Mouse (Mus musculus) liver, adult 2 months (tissue): ENCODE data around the gene Olfr1054. TPM values are rescaled to one million over a fixed set of nuclear protein-coding genes. Genes with fewer than 3 reads are reported as not detected.

Source experiments
- DNase-seq: peaks from one replicate; pipeline ENCODE4 v3.0.0-alpha.2; 2011; ENCODE audit warnings: low read depth, low spot score; ENCODE audit errors: extremely low read depth
- H3K27ac ChIP-seq: fragments of 200-500 bp; replicated peaks from 2 replicates; pipeline ENCODE4 v1.5.1; 2012; ENCODE audit warnings: low read depth, mild to moderate bottlenecking, control low read depth, inconsistent platforms, low read length; ENCODE audit not compliant: insufficient read depth
- H3K27me3 ChIP-seq: fragments of 200-500 bp; 2 replicates; pipeline ENCODE4 v1.6.1; 2012; ENCODE audit warnings: mild to moderate bottlenecking, moderate library complexity, low read length, inconsistent platforms; ENCODE audit not compliant: control insufficient read depth, insufficient read depth
- H3K36me3 ChIP-seq: fragments of 200-500 bp; 2 replicates; pipeline ENCODE4 v1.6.1; 2012; ENCODE audit warnings: low read length, inconsistent platforms; ENCODE audit not compliant: control insufficient read depth, insufficient read depth
- H3K4me1 ChIP-seq: fragments of 200-500 bp; 2 replicates; pipeline ENCODE4 v1.6.1; 2011; ENCODE audit warnings: low read length; ENCODE audit not compliant: control insufficient read depth, insufficient read depth
- H3K4me3 ChIP-seq: fragments of 200-500 bp; 2 replicates; pipeline ENCODE4 v1.5.1; 2011; ENCODE audit warnings: low read depth, mild to moderate bottlenecking, control low read depth, low read length, moderate library complexity; ENCODE audit not compliant: insufficient read depth
- H3K79me2 ChIP-seq: fragments of 200-500 bp; 2 replicates; pipeline ENCODE4 v1.6.1; 2012; ENCODE audit warnings: inconsistent platforms, mild to moderate bottlenecking, low read length, moderate library complexity; ENCODE audit not compliant: control insufficient read depth, insufficient read depth
- H3K9ac ChIP-seq: fragments of 200-500 bp; 2 replicates; pipeline ENCODE4 v1.6.1; 2012; ENCODE audit warnings: low read depth, mild to moderate bottlenecking, control low read depth, inconsistent platforms, low read length
- CTCF ChIP-seq: fragments of 200-500 bp; IDR thresholded peaks from 2 replicates; pipeline ENCODE4 v1.5.1; 2011; ENCODE audit warnings: low read depth, low read length, control low read depth
- POLR2A ChIP-seq: fragments of 200-500 bp; IDR thresholded peaks from 2 replicates; pipeline ENCODE4 v1.6.1; 2011; ENCODE audit warnings: low read length, control low read depth; ENCODE audit not compliant: insufficient read depth; ENCODE audit errors: extremely low read depth
- WGBS: fragments of 180-500 bp; shearing (Covaris S2); methylation state at CpG from one replicate; pipeline ENCODE4 v1.1.7; 2018; 5-methylcytosine and 5-hydroxymethylcytosine counted together
- polyA plus RNA-seq: library from polyadenylated mRNA; depleted of rRNA; stranded (reverse); fragments of >200 nt; gene quantifications from 2 replicates; pipeline ENCODE4 v1.2.3, GENCODE M21; 2012; rRNA removed
- total RNA-seq: library from RNA; depleted of rRNA; stranded (reverse); fragments of >200 nt; gene quantifications from 2 replicates; pipeline ENCODE4 v1.2.3, GENCODE M21; 2014; rRNA removed

Gene Olfr1054
- total and polyA plus RNA-seq, 2 experiments = not detected

- no peaks in the 10 kb centered on the region for H3K4me1 ChIP-seq
- no peak within 1 kb of the TSS for H3K27ac ChIP-seq
- no peaks in the 10 kb centered on the region for H3K79me2 ChIP-seq
- H3K9ac ChIP-seq = no peak within 1 kb of the TSS
- H3K4me3 ChIP-seq = no peak within 1 kb of the TSS
- no peaks in the 10 kb centered on the region for H3K36me3 ChIP-seq
- 57% methylated on average over 3 of the region's 3 CpGs for WGBS
- no peaks in the 10 kb centered on the region for H3K27me3 ChIP-seq
- no peak for DNase-seq
- TF ChIP-seq POLR2A (no peak), CTCF (no peak)
Observed at GRCm38 (mm10) chr2:86315184-86315583, 20.0 kb downstream of the Olfr1054 start, which contains the start of gene Olfr1053. Gene Olfr1053, minus strand, starts transcription at chr2:86315284.

- Histone ChIP-seq H3K4me1 (no peaks in the 10 kb centered on the region), H3K4me3 (no peak within 1 kb of the TSS), H3K36me3 (no peaks in the 10 kb centered on the region), H3K27me3 (no peaks in the 10 kb centered on the region), H3K27ac (no peak within 1 kb of the TSS), H3K79me2 (no peaks in the 10 kb centered on the region), H3K9ac (no peak within 1 kb of the TSS)
- no peak for DNase-seq
- TF ChIP-seq POLR2A (no peak), CTCF (no peak)
Observed at GRCm38 (mm10) chr2:86292155-86292554, 43.1 kb downstream of the Olfr1054 start, which contains the start of gene Olfr1052. Gene Olfr1052, plus strand, starts transcription at chr2:86292455.

Other genes with a start within 250 kb of the Olfr1054 start
- gene Olfr1037, start 248.0 kb downstream of the Olfr1054 start, total RNA-seq = not detected in 2 replicates
- not detected in 2 replicates for gene Olfr1037, start 248.0 kb downstream of the Olfr1054 start, polyA plus RNA-seq
- gene Olfr1039, start 199.5 kb downstream of the Olfr1054 start, total RNA-seq = not detected in 2 replicates
- not detected in 2 replicates for gene Olfr1039, start 199.5 kb downstream of the Olfr1054 start, polyA plus RNA-seq
- gene Olfr1040, start 188.7 kb downstream of the Olfr1054 start, total RNA-seq = not detected in 2 replicates
- gene Olfr1040, start 188.7 kb downstream of the Olfr1054 start, polyA plus RNA-seq = not detected in 2 replicates
- not detected in 2 replicates for gene Olfr1042, start 173.6 kb downstream of the Olfr1054 start, total RNA-seq
- gene Olfr1042, start 173.6 kb downstream of the Olfr1054 start, polyA plus RNA-seq = not detected in 2 replicates
- gene Olfr1043, start 167.9 kb downstream of the Olfr1054 start, total RNA-seq = not detected in 2 replicates
- gene Olfr1043, start 167.9 kb downstream of the Olfr1054 start, polyA plus RNA-seq = not detected in 2 replicates
- not detected in 2 replicates for gene Olfr1044, start 157.6 kb downstream of the Olfr1054 start, total RNA-seq
- gene Olfr1044, start 157.6 kb downstream of the Olfr1054 start, polyA plus RNA-seq = not detected in 2 replicates
- gene Olfr52, start 149.8 kb downstream of the Olfr1054 start, total RNA-seq = not detected in 2 replicates
- not detected in 2 replicates for gene Olfr52, start 149.8 kb downstream of the Olfr1054 start, polyA plus RNA-seq
- not detected in 2 replicates for gene Olfr1045, start 132.4 kb downstream of the Olfr1054 start, total RNA-seq
- not detected in 2 replicates for gene Olfr1045, start 132.4 kb downstream of the Olfr1054 start, polyA plus RNA-seq
- not detected in 2 replicates for gene Olfr1046, start 116.1 kb downstream of the Olfr1054 start, total RNA-seq
- gene Olfr1046, start 116.1 kb downstream of the Olfr1054 start, polyA plus RNA-seq = not detected in 2 replicates
- gene Olfr1047, start 104.0 kb downstream of the Olfr1054 start, total RNA-seq = not detected in 2 replicates
- not detected in 2 replicates for gene Olfr1047, start 104.0 kb downstream of the Olfr1054 start, polyA plus RNA-seq
- not detected in 2 replicates for gene Olfr1048, start 95.1 kb downstream of the Olfr1054 start, total RNA-seq
- not detected in 2 replicates for gene Olfr1048, start 95.1 kb downstream of the Olfr1054 start, polyA plus RNA-seq
- not detected in 2 replicates for gene Olfr1049, start 77.1 kb downstream of the Olfr1054 start, total RNA-seq
- gene Olfr1049, start 77.1 kb downstream of the Olfr1054 start, polyA plus RNA-seq = not detected in 2 replicates
- not detected in 2 replicates for gene Olfr1051, start 56.3 kb downstream of the Olfr1054 start, total RNA-seq
- gene Olfr1051, start 56.3 kb downstream of the Olfr1054 start, polyA plus RNA-seq = not detected in 2 replicates
- not detected in 2 replicates for gene Olfr1052, start 43.0 kb downstream of the Olfr1054 start, total RNA-seq
- gene Olfr1052, start 43.0 kb downstream of the Olfr1054 start, polyA plus RNA-seq = not detected in 2 replicates
- gene Olfr1053, start 20.1 kb downstream of the Olfr1054 start, total RNA-seq = not detected in 2 replicates
- not detected in 2 replicates for gene Olfr1053, start 20.1 kb downstream of the Olfr1054 start, polyA plus RNA-seq
- not detected in 2 replicates for gene Olfr1055, start 14.9 kb upstream of the Olfr1054 start, total RNA-seq
- not detected in 2 replicates for gene Olfr1055, start 14.9 kb upstream of the Olfr1054 start, polyA plus RNA-seq
- gene Olfr1056, start 27.0 kb upstream of the Olfr1054 start, total RNA-seq = not detected in 2 replicates
- gene Olfr1056, start 27.0 kb upstream of the Olfr1054 start, polyA plus RNA-seq = not detected in 2 replicates
- gene Olfr1057, start 43.0 kb upstream of the Olfr1054 start, total RNA-seq = not detected in 2 replicates
- gene Olfr1057, start 43.0 kb upstream of the Olfr1054 start, polyA plus RNA-seq = not detected in 2 replicates
- not detected in 2 replicates for gene Olfr1058, start 53.1 kb upstream of the Olfr1054 start, total RNA-seq
- gene Olfr1058, start 53.1 kb upstream of the Olfr1054 start, polyA plus RNA-seq = not detected in 2 replicates
- not detected in 2 replicates for gene Olfr1061, start 78.6 kb upstream of the Olfr1054 start, total RNA-seq
- gene Olfr1061, start 78.6 kb upstream of the Olfr1054 start, polyA plus RNA-seq = not detected in 2 replicates
- gene Olfr1062, start 91.3 kb upstream of the Olfr1054 start, total RNA-seq = not detected in 2 replicates
- not detected in 2 replicates for gene Olfr1062, start 91.3 kb upstream of the Olfr1054 start, polyA plus RNA-seq
- not detected in 2 replicates for gene Olfr1065, start 115.2 kb upstream of the Olfr1054 start, total RNA-seq
- gene Olfr1065, start 115.2 kb upstream of the Olfr1054 start, polyA plus RNA-seq = not detected in 2 replicates
- gene Olfr1066, start 120.8 kb upstream of the Olfr1054 start, total RNA-seq = not detected in 2 replicates
- gene Olfr1066, start 120.8 kb upstream of the Olfr1054 start, polyA plus RNA-seq = not detected in 2 replicates
- not detected in 2 replicates for gene Olfr228, start 152.0 kb upstream of the Olfr1054 start, total RNA-seq
- gene Olfr228, start 152.0 kb upstream of the Olfr1054 start, polyA plus RNA-seq = not detected in 2 replicates
- gene Olfr1076, start 173.0 kb upstream of the Olfr1054 start, total RNA-seq = not detected in 2 replicates
- gene Olfr1076, start 173.0 kb upstream of the Olfr1054 start, polyA plus RNA-seq = not detected in 2 replicates
- gene Olfr1079, start 207.0 kb upstream of the Olfr1054 start, total RNA-seq = not detected in 2 replicates
- gene Olfr1079, start 207.0 kb upstream of the Olfr1054 start, polyA plus RNA-seq = not detected in 2 replicates
- not detected in 2 replicates for gene Olfr1080, start 222.8 kb upstream of the Olfr1054 start, total RNA-seq
- gene Olfr1080, start 222.8 kb upstream of the Olfr1054 start, polyA plus RNA-seq = not detected in 2 replicates